In genomic region chr15:95804255-95804654, GRCm38 (mm10) we compare ENCODE assay signal across 8 mouse cellular contexts. TPM values are rescaled to one million over a fixed set of nuclear protein-coding genes. Genes with fewer than 3 reads are reported as not detected.
DNase-seq lines count a peak whose midpoint lies in the region; ATAC-seq and TF ChIP-seq lines count a peak whose summit lies in the region.

No protein-coding gene starts in this region.

- ATAC-seq in midbrain, embryonic 12.5 days (ENCODE audit: low FRiP score, low read depth) = no peak
- no peak for ATAC-seq in midbrain, embryonic 16.5 days
- no peak for ATAC-seq in cerebellum, adult (ENCODE audit: insufficient number of reproducible peaks, low FRiP score, low TSS enrichment)

- no peak overlapping the region for H3K4me3 ChIP-seq in midbrain, embryonic 12.5 days
- H3K4me3 ChIP-seq in midbrain, embryonic 16.5 days (ENCODE audit: low read depth, low read length) = no peak overlapping the region
- H3K4me3 ChIP-seq in bone marrow, adult 2 months (replicated peaks; ENCODE audit: control insufficient read depth, low read depth, low read length) = no peak overlapping the region

- H3K4me2 ChIP-seq in midbrain, embryonic 12.5 days (replicated peaks) = no peak overlapping the region
- no peak overlapping the region for H3K4me2 ChIP-seq in midbrain, embryonic 16.5 days (ENCODE audit: low read length)

- no peak overlapping the region for H3K9ac ChIP-seq in midbrain, embryonic 12.5 days (replicated peaks)
- H3K9ac ChIP-seq in midbrain, embryonic 16.5 days (ENCODE audit: low read depth, low read length) = no peak overlapping the region

- H3K36me3 ChIP-seq in midbrain, embryonic 12.5 days = no peaks in the 10 kb centered on the region
- no peaks in the 10 kb centered on the region for H3K36me3 ChIP-seq in midbrain, embryonic 16.5 days (ENCODE audit: control insufficient read depth, insufficient read depth, low read length)

- no peak for TF ChIP-seq POLR2A in bone marrow, adult 2 months (IDR thresholded peaks at IDR 0.05; ENCODE audit: borderline replicate concordance, control insufficient read depth, low read depth, low read length)

- peak overlapping the region; percentile 25; the same call in 1 of the 2 replicates for H3K27ac ChIP-seq in midbrain, embryonic 12.5 days (replicated peaks)
- no peak overlapping the region for H3K27ac ChIP-seq in midbrain, embryonic 16.5 days (ENCODE audit: low read length)
- peak overlapping the region; percentile 18; the same call in 1 of the 2 replicates for H3K27ac ChIP-seq in bone marrow, adult 2 months (ENCODE audit: control insufficient read depth, insufficient read depth, low read depth, low read length, poor library complexity)

- no peak for TF ChIP-seq CTCF in bone marrow, adult 2 months (IDR thresholded peaks at IDR 0.05; ENCODE audit: control insufficient read depth, insufficient read depth, low read length)

- 67% methylated on average over 7 of the region's 7 CpGs for WGBS in midbrain, embryonic 12.5 days
- 54% methylated on average over 7 of the region's 7 CpGs for WGBS in midbrain, embryonic 16.5 days
- 41% methylated on average over 7 of the region's 7 CpGs for WGBS in bone marrow, adult 2 months

- H3K9me3 ChIP-seq in midbrain, embryonic 12.5 days = no peaks in the 10 kb centered on the region
- H3K9me3 ChIP-seq in midbrain, embryonic 16.5 days (replicated peaks; ENCODE audit: control insufficient read depth, low read length, poor library complexity, severe bottlenecking) = no peaks in the 10 kb centered on the region

- peak; percentile 99 for DNase-seq in heart, adult 11 months
- peak; percentile 58 to 76 for DNase-seq in kidney, adult 8-10 months
- peak; percentile 65 for DNase-seq in lung, postnatal 14 days
- DNase-seq in urinary bladder, postnatal 4 days (ENCODE audit: low spot score in 2 of 2) = peak; percentile 54 to 67

- peaks cover 22% of the 10 kb centered on the region for H3K4me1 ChIP-seq in midbrain, embryonic 12.5 days
- H3K4me1 ChIP-seq in midbrain, embryonic 16.5 days (ENCODE audit: control insufficient read depth, insufficient read depth, low read length) = peaks cover 10% of the 10 kb centered on the region; the same call in 1 of the 2 replicates
- H3K4me1 ChIP-seq in bone marrow, adult 2 months (ENCODE audit: control insufficient read depth, insufficient read depth, low read length) = peaks cover 5% of the 10 kb centered on the region

- H3K27me3 ChIP-seq in midbrain, embryonic 12.5 days = no peaks in the 10 kb centered on the region
- no peaks in the 10 kb centered on the region for H3K27me3 ChIP-seq in midbrain, embryonic 16.5 days (ENCODE audit: control insufficient read depth, insufficient read depth, low read depth, low read length)

RNA-seq across cellular contexts. Expression of gene Ano6, which starts 13.6 kb away (rescaled TPM):
- 32.6 and 35.8 TPM in 2 replicates for polyA plus RNA-seq in midbrain, embryonic 12.5 days (2016; fragmentation: Nextera tagmentation; extraction: Ambion mirVana)
- polyA plus RNA-seq in midbrain, embryonic 16.5 days (2015; fragmentation: Nextera tagmentation; extraction: Ambion mirVana) = 24.6 and 28.2 TPM in 2 replicates
- polyA plus RNA-seq in bone marrow, adult 2 months (2011; ENCODE audit: insufficient read depth, insufficient read length, low replicate concordance, missing spikeins) = 9.0 and 24.4 TPM in 2 replicates
